20 mouse cellular contexts compared by ENCODE assay signal in the genomic region with DNA sequence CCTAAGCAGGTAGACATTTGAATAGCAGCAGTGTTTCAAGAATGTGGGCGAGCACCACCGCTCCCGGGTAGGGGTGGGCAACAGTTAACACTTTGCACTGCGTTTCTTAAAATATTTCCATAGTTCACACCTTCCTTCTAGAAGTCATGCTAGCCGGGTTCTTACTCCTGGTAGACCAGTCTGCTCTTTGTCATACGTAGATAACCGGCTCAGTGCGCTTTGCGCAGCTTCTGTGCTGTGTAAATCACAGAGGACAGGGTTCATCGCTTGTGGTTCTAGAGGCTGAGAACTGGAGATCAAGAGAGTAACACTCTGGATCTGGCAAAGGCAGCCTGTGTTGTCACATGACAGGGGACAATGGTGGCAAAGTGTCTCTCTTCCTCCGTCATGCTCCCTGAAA.
DNase-seq lines count a peak whose midpoint lies in the region; ATAC-seq and TF ChIP-seq lines count a peak whose summit lies in the region.
"Had no signal": no experiment of that assay in that cellular context is flagged by ENCODE, and none has a peak within 500 bp of the region (broad histone marks: within the 10 kb centered on the region; RNA-seq: fewer than 3 reads in every experiment).

No protein-coding gene starts in this region.

- TF ChIP-seq POLR2A in ES-Bruce4 (IDR thresholded peaks at IDR 0.05; ENCODE audit: insufficient read depth, low read length): no peak

- WGBS in heart, embryonic 13.5 days: 36% methylated on average over 11 of the region's 11 CpGs
- 59% methylated on average over 11 of the region's 11 CpGs for whole genome bisulfite sequencing in kidney, postnatal 0 days
- 41% methylated on average over 11 of the region's 11 CpGs for WGBS in intestine, postnatal 0 days

- H3K9me3 ChIP-seq in heart, embryonic 13.5 days: no peaks in the 10 kb centered on the region
- H3K9me3 ChIP-seq in kidney, postnatal 0 days (replicated peaks; ENCODE audit: low read length): no peaks in the 10 kb centered on the region
- no peaks in the 10 kb centered on the region for H3K9me3 ChIP-seq in ES-Bruce4 (replicated peaks; ENCODE audit: control insufficient read depth, insufficient read depth, low read length, poor library complexity, severe bottlenecking)
- H3K9me3 ChIP-seq in intestine, postnatal 0 days (ENCODE audit: control insufficient read depth): no peaks in the 10 kb centered on the region
- H3K9me3 ChIP-seq: embryonic facial prominence, embryonic 12.5 days; forebrain, embryonic 15.5 days; limb, embryonic 15.5 days had no signal

- H3K9ac ChIP-seq in heart, embryonic 13.5 days: peak overlapping the region; percentile 44
- H3K9ac ChIP-seq in kidney, postnatal 0 days (ENCODE audit: low read depth, low read length): no peak overlapping the region
- H3K9ac ChIP-seq in ES-Bruce4 (ENCODE audit: low read depth, poor library complexity, severe bottlenecking): peak overlapping the region; percentile 27
- no peak overlapping the region for H3K9ac ChIP-seq in intestine, postnatal 0 days (ENCODE audit: low read depth, low read length)
- H3K9ac ChIP-seq: embryonic facial prominence, embryonic 12.5 days; forebrain, embryonic 15.5 days; hindbrain, embryonic 14.5 days; limb, embryonic 15.5 days had no signal

- DNase-seq in heart, adult 9 months (ENCODE audit: low spot score in 2 of 2): no peak
- DNase-seq in kidney, postnatal 0 days (ENCODE audit: low spot score): no peak
- DNase-seq in kidney, adult 8-10 months: no peak
- DNase-seq in layer of hippocampus, adult 18-20 months (ENCODE audit: low spot score in 2 of 2): no peak
- DNase-seq: B cell, adult 2 months; cerebellum, adult 8-10 months; kidney, adult 9 months; midbrain, embryonic 14.5 days; retina, postnatal 1 day; right cerebral cortex, postnatal 4 days; thymus, postnatal 4 days had no signal

- H3K27ac ChIP-seq in heart, embryonic 13.5 days (replicated peaks): peak overlapping the region; percentile 71
- no peak overlapping the region for H3K27ac ChIP-seq in kidney, postnatal 0 days
- H3K27ac ChIP-seq in ES-Bruce4 (ENCODE audit: insufficient read depth, low read length): peak overlapping the region; percentile 51
- H3K27ac ChIP-seq in intestine, postnatal 0 days (ENCODE audit: low read depth, low read length): peak overlapping the region; percentile 46; the same call in 1 of the 2 replicates
- H3K27ac ChIP-seq: embryonic facial prominence, embryonic 12.5 days; forebrain, embryonic 15.5 days; hindbrain, embryonic 14.5 days; limb, embryonic 15.5 days had no signal

- no peak for ATAC-seq in heart, embryonic 13.5 days (ENCODE audit: extremely low read depth, insufficient number of reproducible peaks, low FRiP score, low TSS enrichment)
- ATAC-seq in kidney, postnatal 0 days (replicated peaks; ENCODE audit: low FRiP score, low read depth): 0 out of 2 replicates have a peak, but pooled peaks have one; percentile 41
- peak; percentile 48 for ATAC-seq in intestine, postnatal 0 days
- ATAC-seq: forebrain, embryonic 15.5 days; lung, postnatal 0 days; Patski had no signal

- peaks cover 8% of the 10 kb centered on the region; the same call in 1 of the 2 replicates for H3K36me3 ChIP-seq in heart, embryonic 13.5 days
- no peaks in the 10 kb centered on the region for H3K36me3 ChIP-seq in kidney, postnatal 0 days (ENCODE audit: insufficient read depth, low read length)
- H3K36me3 ChIP-seq in ES-Bruce4 (ENCODE audit: control insufficient read depth, insufficient read depth, low read length, poor library complexity, severe bottlenecking): peaks cover 16% of the 10 kb centered on the region
- H3K36me3 ChIP-seq in intestine, postnatal 0 days (ENCODE audit: control insufficient read depth, insufficient read depth): no peaks in the 10 kb centered on the region
- H3K36me3 ChIP-seq: embryonic facial prominence, embryonic 12.5 days; forebrain, embryonic 15.5 days; limb, embryonic 15.5 days had no signal

- no peak overlapping the region for H3K4me3 ChIP-seq in heart, embryonic 13.5 days
- H3K4me3 ChIP-seq in kidney, postnatal 0 days (replicated peaks; ENCODE audit: low read depth, low read length): no peak overlapping the region
- H3K4me3 ChIP-seq in ES-Bruce4 (ENCODE audit: low read depth, low read length): no peak overlapping the region
- H3K4me3 ChIP-seq in intestine, postnatal 0 days (ENCODE audit: low read depth, low read length): no peak overlapping the region
- H3K4me3 ChIP-seq: embryonic facial prominence, embryonic 12.5 days; forebrain, embryonic 15.5 days; limb, embryonic 15.5 days had no signal

- TF ChIP-seq EP300 in ES-Bruce4 (IDR thresholded peaks at IDR 0.05; ENCODE audit: insufficient read depth, low read depth, low read length): no peak

- peaks cover 49% of the 10 kb centered on the region for H3K4me1 ChIP-seq in heart, embryonic 13.5 days
- peaks cover 11% of the 10 kb centered on the region; the same call in 1 of the 2 replicates for H3K4me1 ChIP-seq in kidney, postnatal 0 days (replicated peaks; ENCODE audit: insufficient read depth, low read length)
- peaks cover 6% of the 10 kb centered on the region for H3K4me1 ChIP-seq in ES-Bruce4 (ENCODE audit: control insufficient read depth, insufficient read depth, low read length)
- H3K4me1 ChIP-seq in intestine, postnatal 0 days (replicated peaks; ENCODE audit: control insufficient read depth, insufficient read depth, low read length): no peaks in the 10 kb centered on the region

- no peaks in the 10 kb centered on the region for H3K27me3 ChIP-seq in heart, embryonic 13.5 days (replicated peaks)
- H3K27me3 ChIP-seq in kidney, postnatal 0 days (ENCODE audit: insufficient read depth, low read length): no peaks in the 10 kb centered on the region
- H3K27me3 ChIP-seq in ES-Bruce4 (ENCODE audit: control insufficient read depth, insufficient read depth, low read length, poor library complexity, severe bottlenecking): no peaks in the 10 kb centered on the region
- no peaks in the 10 kb centered on the region for H3K27me3 ChIP-seq in intestine, postnatal 0 days (replicated peaks; ENCODE audit: control insufficient read depth, insufficient read depth, low read length)
- H3K27me3 ChIP-seq: embryonic facial prominence, embryonic 12.5 days; forebrain, embryonic 15.5 days; limb, embryonic 15.5 days; Patski had no signal

- H3K4me2 ChIP-seq in heart, embryonic 13.5 days: peak overlapping the region; percentile 48
- H3K4me2 ChIP-seq in kidney, postnatal 0 days (ENCODE audit: low read length): no peak overlapping the region
- H3K4me2 ChIP-seq in intestine, postnatal 0 days (replicated peaks; ENCODE audit: low read depth): no peak overlapping the region
- H3K4me2 ChIP-seq: embryonic facial prominence, embryonic 12.5 days; forebrain, embryonic 15.5 days; hindbrain, embryonic 14.5 days; limb, embryonic 15.5 days had no signal

- no peak for TF ChIP-seq CTCF in kidney, postnatal 0 days (IDR thresholded peaks at IDR 0.05; ENCODE audit: low read depth)
- TF ChIP-seq CTCF in ES-Bruce4 (IDR thresholded peaks at IDR 0.05; ENCODE audit: low read depth, low read length): no peak
- no peak for TF ChIP-seq CTCF in intestine, postnatal 0 days (IDR thresholded peaks at IDR 0.05; ENCODE audit: low read depth)

Comparison
In these comparisons a context has a peak if more than half of its experiments do, and no peak if none do; other contexts are left out.
1. H3K9ac ChIP-seq: peak in heart, embryonic 13.5 days (single experiment) and ES-Bruce4 (single experiment); none in kidney, postnatal 0 days (single experiment) and intestine, postnatal 0 days (single experiment).